Mouse (Mus musculus) embryo, embryonic 10.5 days (tissue): ENCODE data around the gene Bbs2.
"Not testable (repeated sequence)": the region's sequence is repeated elsewhere in the genome, so short reads cannot be mapped to it uniquely, and the experiment has no call there.

Experiments used
- DNase-seq: peaks from one replicate; pipeline ENCODE4 v3.0.0-alpha.2; 2015; ENCODE audit warnings: low spot score

The Bbs2 gene

GRCm38 (mm10) chr8:94098081-94098974 lies at the start of gene Bbs2:
Bbs2 (minus strand) TSS chr8:94098928.
- peak; percentile 99 for DNase-seq

DNA sequence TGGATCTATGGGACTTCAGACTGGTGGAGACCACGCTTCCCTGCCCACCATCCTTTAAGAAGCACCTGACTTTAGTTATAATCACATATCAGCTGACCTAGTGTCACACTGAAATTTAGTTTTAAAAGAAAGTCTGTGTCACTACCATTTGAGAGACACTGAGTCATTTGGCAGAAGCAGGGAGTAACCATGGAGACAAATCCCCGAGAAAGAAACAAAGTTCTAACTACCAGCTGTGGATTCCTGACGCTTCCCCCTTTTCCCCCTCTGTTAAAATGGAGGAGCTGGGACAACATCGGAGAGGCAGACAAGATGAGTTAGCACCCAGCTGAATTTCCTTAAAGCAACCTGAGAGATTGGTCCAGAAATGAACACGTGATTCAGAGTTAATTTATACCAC lies 49.5 kb upstream of the Bbs2 start:
- no peak for DNase-seq

GRCm38 (mm10) chr8:94140266-94140795 lies 41.6 kb upstream of the Bbs2 start:
- no peak for DNase-seq

DNA sequence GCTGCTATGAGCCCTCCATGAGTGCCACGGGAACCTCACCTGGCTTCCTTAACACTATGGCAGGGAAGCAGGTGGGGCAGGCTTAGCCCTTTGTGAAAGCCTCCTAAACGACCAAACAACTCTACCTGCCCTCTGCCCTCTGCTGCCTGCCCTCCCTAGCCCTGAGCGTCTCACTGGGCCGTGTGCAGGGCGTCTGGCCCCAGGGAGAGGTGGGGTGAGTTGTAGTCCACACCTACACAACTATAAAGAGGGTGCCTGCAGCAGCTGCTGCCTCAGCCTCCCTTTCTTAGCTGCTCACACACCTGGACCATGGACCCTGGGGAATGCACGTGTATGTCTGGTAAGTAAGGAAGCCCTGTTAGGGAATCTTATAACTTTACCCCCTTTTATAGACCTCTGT lies 38.2 kb upstream of the Bbs2 start, which contains the start of gene Mt4:
TSS of gene Mt4 (plus strand) at position 265 of the 400 bp plus-strand sequence.
- no peak for DNase-seq

DNA sequence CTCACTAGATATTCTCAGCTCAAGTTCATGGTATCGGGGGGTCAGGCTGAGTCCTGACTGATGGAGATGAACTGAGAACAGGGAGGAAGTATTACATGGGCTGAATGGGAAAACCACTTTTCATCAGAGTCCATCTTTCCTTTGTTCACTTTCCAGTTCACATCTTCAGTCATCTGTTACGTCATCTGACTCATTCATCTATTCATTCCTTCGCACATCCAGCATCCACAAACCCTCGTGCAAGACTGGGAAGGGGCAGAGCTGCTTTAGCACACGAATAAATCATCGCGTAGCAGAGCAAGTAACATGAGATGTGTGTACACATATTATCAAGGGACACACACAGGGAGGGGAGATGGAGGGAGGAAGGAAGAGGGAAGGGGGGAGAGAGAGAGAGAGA lies 37.5 kb upstream of the Bbs2 start:
- DNase-seq: no peak

- DNase-seq: no peak
These were observed 36.8 kb upstream of the Bbs2 start for GRCm38 (mm10) chr8:94135556-94135955.

DNA sequence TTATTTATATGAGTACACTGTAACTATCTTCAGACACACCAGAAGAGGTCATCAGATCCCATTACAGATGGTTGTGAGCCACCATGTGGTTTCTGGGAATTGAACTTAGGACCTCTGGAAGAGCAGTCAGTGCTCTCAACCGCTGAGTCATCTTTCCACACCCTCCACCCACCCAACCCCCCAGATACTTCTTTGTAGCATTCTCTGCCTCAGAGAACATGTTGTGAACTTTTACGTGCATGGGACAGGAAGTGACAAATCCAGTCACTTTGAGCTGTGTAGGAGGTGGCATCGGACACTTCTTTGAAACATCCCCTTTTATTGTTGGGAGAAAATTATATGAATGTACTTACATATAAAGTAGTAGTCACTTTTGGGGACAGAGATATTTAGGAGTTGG lies 35.9 kb upstream of the Bbs2 start:
- not testable (repeated sequence) for DNase-seq

GRCm38 (mm10) chr8:94132096-94132495 lies 33.4 kb upstream of the Bbs2 start:
- no peak for DNase-seq

- DNase-seq: no peak
These were observed 31.4 kb upstream of the Bbs2 start for GRCm38 (mm10) chr8:94130126-94130525.

DNA sequence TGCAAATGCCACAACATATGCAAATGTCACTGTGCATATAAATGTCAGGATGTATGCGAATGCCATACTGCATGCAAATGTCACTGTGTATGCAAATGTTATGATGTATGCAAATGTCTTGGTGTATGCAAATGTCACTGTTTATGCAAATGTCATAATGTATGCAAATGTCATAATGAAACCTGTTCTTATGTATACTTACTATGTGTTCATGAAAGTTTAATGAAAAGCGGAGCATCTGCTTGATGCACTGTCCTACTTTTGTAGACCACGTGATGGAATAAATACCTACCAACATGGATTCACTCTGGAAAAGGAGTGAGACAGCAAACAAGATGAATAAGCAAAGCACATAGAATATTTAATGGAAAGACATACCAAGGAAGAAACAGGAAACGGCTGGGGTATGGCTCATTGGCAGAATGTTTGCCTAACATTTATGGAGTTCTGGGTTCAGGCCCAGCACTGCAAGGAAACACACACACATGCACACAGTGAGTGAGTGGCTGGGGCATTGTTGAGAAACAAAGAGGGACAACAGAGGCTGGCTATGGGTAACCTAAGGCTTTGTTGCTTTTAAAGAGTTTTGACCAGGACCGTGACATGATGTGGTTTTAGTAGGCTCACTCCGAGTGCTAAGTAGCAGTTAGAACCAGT lies 30.5 kb upstream of the Bbs2 start:
- DNase-seq: no peak

GRCm38 (mm10) chr8:94127711-94128110 lies 29.0 kb upstream of the Bbs2 start:
- no peak for DNase-seq

DNA sequence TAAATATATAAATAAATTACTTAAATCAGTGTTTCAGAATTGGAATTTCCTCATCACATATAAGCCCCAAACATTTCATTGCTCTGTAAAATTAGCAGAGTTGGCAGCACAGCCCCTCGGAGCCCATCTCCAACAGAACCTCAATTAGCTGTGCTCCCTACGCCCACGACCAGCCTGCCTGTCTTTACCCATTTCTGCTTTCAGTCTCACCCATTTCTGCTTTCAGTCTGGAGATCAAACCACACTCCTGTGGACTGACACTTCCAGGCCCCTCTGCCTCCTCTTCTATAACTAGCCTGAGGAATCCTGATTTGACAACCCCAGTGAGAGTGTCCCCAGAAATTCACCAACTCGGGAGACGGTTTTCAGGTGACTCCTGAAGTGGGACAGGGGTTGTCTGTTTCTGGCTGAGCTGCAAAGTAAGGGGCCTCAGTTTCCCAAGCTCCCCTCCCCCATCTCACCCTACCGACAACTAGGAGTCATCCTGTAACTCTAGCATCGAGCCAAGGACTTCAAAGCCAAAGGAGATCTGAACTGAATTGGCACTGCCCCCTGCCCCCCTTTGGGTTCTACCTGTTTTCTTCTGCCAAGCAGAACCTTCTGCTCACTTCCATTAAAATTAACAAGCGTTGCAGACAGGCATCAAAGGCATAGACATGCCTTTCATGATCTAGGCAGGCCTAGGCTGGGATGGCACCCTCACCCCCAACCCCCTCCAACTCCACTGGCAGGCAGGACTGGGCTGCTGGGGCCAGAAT lies 24.2 kb upstream of the Bbs2 start:
- DNase-seq: no peak

DNA sequence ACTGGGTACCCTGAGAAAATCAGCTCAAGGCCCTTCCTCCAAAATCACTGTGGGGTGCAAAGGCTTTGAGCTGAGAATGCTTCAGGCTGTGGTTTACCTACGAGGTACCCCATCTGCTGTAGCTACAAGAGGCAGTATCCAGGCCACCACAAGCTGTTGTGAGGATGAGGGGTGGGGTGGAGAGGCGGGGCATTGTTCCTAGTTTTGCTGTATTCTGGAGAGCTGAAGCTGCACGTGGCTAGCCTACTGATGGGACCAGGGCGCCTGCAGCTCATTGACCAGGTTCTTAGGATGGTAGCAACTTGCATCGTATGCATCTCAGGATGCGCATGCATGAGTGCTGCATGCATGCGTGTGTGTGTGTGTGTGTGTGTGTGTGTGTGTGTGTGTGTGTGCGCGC lies 22.9 kb upstream of the Bbs2 start:
- no peak for DNase-seq

DNA sequence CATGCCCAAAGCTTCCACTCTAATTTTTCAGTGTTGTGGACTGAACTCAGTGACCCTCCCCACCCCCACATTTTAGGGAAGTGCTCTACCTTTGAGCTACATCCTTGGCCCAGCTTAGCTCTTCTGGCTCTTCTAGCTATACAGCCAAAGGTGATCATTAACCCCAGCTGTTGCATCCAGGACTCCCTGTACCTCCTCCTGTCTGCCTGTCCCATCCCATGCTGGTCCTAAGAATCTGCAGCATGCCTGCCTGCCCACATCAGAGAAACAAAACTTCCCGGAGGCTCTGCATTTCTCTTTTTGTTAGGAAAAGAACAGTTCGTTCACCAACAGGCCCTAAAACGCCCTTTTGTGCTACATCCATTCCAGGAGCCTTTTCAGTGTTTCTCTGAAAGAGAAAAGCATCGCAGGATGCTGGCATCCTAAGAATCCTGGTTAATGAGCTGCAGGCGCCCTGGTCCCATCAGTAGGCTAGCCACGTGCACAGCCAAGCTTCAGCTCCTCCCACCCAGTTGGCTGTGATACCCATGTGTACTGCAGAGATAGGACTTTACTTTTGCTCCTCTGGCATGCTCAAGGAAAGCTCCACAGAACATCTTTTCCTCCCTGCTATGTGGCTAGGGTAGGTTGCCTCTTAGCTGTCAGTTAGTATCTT lies 20.2 kb upstream of the Bbs2 start:
- DNase-seq: peak; percentile 81

- DNase-seq: no peak
These were observed 15.2 kb upstream of the Bbs2 start for GRCm38 (mm10) chr8:94113972-94114371.

GRCm38 (mm10) chr8:94113435-94113834 lies 14.7 kb upstream of the Bbs2 start:
- DNase-seq: no peak

- no peak for DNase-seq
These were observed 11.9 kb upstream of the Bbs2 start for GRCm38 (mm10) chr8:94110526-94111177.

- no peak for DNase-seq
These were observed 11.1 kb upstream of the Bbs2 start for GRCm38 (mm10) chr8:94109835-94110234.

DNA sequence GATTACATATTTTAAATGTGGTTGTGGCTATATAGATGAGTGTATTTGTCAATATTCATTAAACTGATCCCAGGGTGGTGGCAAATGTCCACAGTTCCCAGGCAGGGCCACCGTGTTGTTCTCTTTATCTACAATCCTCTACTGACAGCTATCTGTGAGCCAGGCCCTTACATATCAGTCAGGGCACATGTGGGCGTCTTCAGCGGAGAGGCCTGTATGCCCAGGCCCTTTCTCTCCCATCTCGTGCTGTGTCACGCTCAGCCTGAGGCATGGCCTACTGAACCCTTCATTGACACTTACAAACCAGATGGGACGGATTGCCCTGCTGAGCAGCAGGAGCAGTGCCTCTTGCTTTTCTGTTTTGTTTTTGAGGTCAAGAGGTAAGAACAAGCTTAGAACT lies 10.7 kb upstream of the Bbs2 start:
- DNase-seq: no peak

DNA sequence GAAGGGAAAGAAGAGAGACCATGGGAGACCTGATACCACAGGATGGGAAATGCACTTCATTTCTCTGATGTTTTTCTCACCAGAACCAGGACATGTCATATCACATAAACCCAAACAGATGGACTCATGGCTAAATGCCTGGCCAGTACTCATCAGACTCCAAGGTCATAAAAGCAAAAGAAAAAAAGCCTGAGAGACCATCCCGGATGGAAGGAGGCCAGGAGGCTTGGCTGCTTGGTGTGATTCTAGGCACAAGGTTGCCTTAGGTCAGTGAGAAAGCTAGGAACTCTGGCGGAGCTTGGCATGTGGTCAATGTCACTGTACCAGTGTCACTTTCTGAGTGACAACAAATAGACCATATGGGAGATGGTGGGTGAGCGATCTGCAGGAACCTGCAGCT lies 9.1 kb upstream of the Bbs2 start:
- no peak for DNase-seq

- DNase-seq: no peak
These were observed 5.4 kb upstream of the Bbs2 start for GRCm38 (mm10) chr8:94104146-94104545.
